Mouse (Mus musculus): ENCODE results near the gene Tnks2. TPM values are rescaled to one million over a fixed set of nuclear protein-coding genes. Genes with fewer than 3 reads are reported as not detected.

Tnks2 gene
- polyA plus RNA-seq, 1 experiment from 2014 or later: 99.6 TPM

- no peak overlapping the region for H3K4me3 ChIP-seq
- no peak overlapping the region for H3K27ac ChIP-seq
- H3K27me3 ChIP-seq: no peaks in the 10 kb centered on the region
- no peaks in the 10 kb centered on the region for H3K9me3 ChIP-seq (replicated peaks)
- no peaks in the 10 kb centered on the region for H3K4me1 ChIP-seq
- H3K4me2 ChIP-seq (replicated peaks): no peak overlapping the region
- WGBS: 96% methylated on average over 2 of the region's 2 CpGs
- ATAC-seq (ENCODE audit: low FRiP score): no peak
- peaks cover 75% of the 10 kb centered on the region for H3K36me3 ChIP-seq
- H3K9ac ChIP-seq: no peak overlapping the region
These were observed 40.6 kb downstream of the Tnks2 start for GRCm38 (mm10) chr19:36874651-36875050.

- no peaks in the 10 kb centered on the region for H3K27me3 ChIP-seq
- H3K4me3 ChIP-seq: no peak overlapping the region
- H3K27ac ChIP-seq: no peak overlapping the region
- peaks cover 83% of the 10 kb centered on the region for H3K36me3 ChIP-seq
- H3K9ac ChIP-seq: no peak overlapping the region
- ATAC-seq (ENCODE audit: low FRiP score): no peak
- no peak overlapping the region for H3K4me2 ChIP-seq (replicated peaks)
- H3K4me1 ChIP-seq: no peaks in the 10 kb centered on the region
- H3K9me3 ChIP-seq (replicated peaks): no peaks in the 10 kb centered on the region
These were observed 43.3 kb downstream of the Tnks2 start for GRCm38 (mm10) chr19:36877329-36877728.

- Histone ChIP-seq H3K4me2 (replicated peaks) (no peak overlapping the region), H3K9ac (no peak overlapping the region), H3K27me3 (no peaks in the 10 kb centered on the region), H3K9me3 (replicated peaks) (no peaks in the 10 kb centered on the region), H3K4me1 (no peaks in the 10 kb centered on the region), H3K27ac (no peak overlapping the region), H3K36me3 (peaks cover 85% of the 10 kb centered on the region), H3K4me3 (no peak overlapping the region)
- 84% methylated on average over 11 of the region's 11 CpGs for WGBS
- ATAC-seq (ENCODE audit: low FRiP score): no peak
These were observed 44.9 kb downstream of the Tnks2 start for GRCm38 (mm10) chr19:36878743-36879495.

GRCm38 (mm10) chr19:36883119-36883518 lies 49.1 kb downstream of the Tnks2 start:
- no peaks in the 10 kb centered on the region for H3K9me3 ChIP-seq (replicated peaks)
- 83% methylated on average over 6 of the region's 6 CpGs for WGBS
- no peaks in the 10 kb centered on the region for H3K4me1 ChIP-seq
- peaks cover 81% of the 10 kb centered on the region for H3K36me3 ChIP-seq
- H3K4me2 ChIP-seq (replicated peaks): no peak overlapping the region
- no peak overlapping the region for H3K27ac ChIP-seq
- H3K27me3 ChIP-seq: no peaks in the 10 kb centered on the region
- no peak overlapping the region for H3K4me3 ChIP-seq
- no peak for ATAC-seq (ENCODE audit: low FRiP score)
- H3K9ac ChIP-seq: no peak overlapping the region

GRCm38 (mm10) chr19:36886316-36886715 lies 52.3 kb downstream of the Tnks2 start:
- Histone ChIP-seq H3K9ac (no peak overlapping the region), H3K27me3 (no peaks in the 10 kb centered on the region), H3K36me3 (peaks cover 88% of the 10 kb centered on the region)

GRCm38 (mm10) chr19:36887706-36888105 lies 53.7 kb downstream of the Tnks2 start:
- ATAC-seq (ENCODE audit: low FRiP score): no peak
- no peak overlapping the region for H3K4me3 ChIP-seq
- WGBS: 47% methylated on average over 3 of the region's 3 CpGs
- no peak overlapping the region for H3K9ac ChIP-seq
- H3K36me3 ChIP-seq: peaks cover 87% of the 10 kb centered on the region
- no peak overlapping the region for H3K27ac ChIP-seq
- no peaks in the 10 kb centered on the region for H3K4me1 ChIP-seq
- H3K4me2 ChIP-seq (replicated peaks): no peak overlapping the region
- H3K27me3 ChIP-seq: no peaks in the 10 kb centered on the region
- no peaks in the 10 kb centered on the region for H3K9me3 ChIP-seq (replicated peaks)

More at GRCm38 (mm10) chr19:36886316-36886715, 52.3 kb downstream of the Tnks2 start:
- H3K27ac ChIP-seq: no peak overlapping the region
- H3K4me1 ChIP-seq: no peaks in the 10 kb centered on the region
- no peaks in the 10 kb centered on the region for H3K9me3 ChIP-seq (replicated peaks)
- 73% methylated on average over 2 of the region's 2 CpGs for WGBS
- no peak for ATAC-seq (ENCODE audit: low FRiP score)
- no peak overlapping the region for H3K4me2 ChIP-seq (replicated peaks)
- no peak overlapping the region for H3K4me3 ChIP-seq

GRCm38 (mm10) chr19:36891746-36892145 lies 57.7 kb downstream of the Tnks2 start:
- Histone ChIP-seq H3K36me3 (peaks cover 69% of the 10 kb centered on the region), H3K4me2 (replicated peaks) (no peak overlapping the region), H3K4me3 (no peak overlapping the region), H3K27me3 (no peaks in the 10 kb centered on the region), H3K27ac (no peak overlapping the region), H3K9me3 (replicated peaks) (no peaks in the 10 kb centered on the region), H3K9ac (no peak overlapping the region), H3K4me1 (peaks cover 9% of the 10 kb centered on the region)
- 97% methylated on average over 3 of the region's 3 CpGs for WGBS
- no peak for ATAC-seq (ENCODE audit: low FRiP score)

- H3K4me2 ChIP-seq (replicated peaks): peak overlapping the region; percentile 13; the same call in 1 of the 2 replicates
- 0 out of 2 replicates have a peak overlapping the region, but pooled peaks have one; percentile 18 for H3K9ac ChIP-seq
- no peaks in the 10 kb centered on the region for H3K9me3 ChIP-seq (replicated peaks)
- peak; percentile 93 for ATAC-seq (ENCODE audit: low FRiP score)
- no peaks in the 10 kb centered on the region for H3K27me3 ChIP-seq
- H3K36me3 ChIP-seq: peaks cover 23% of the 10 kb centered on the region
- no peak overlapping the region for H3K4me3 ChIP-seq
- peak overlapping the region; percentile 80 for H3K27ac ChIP-seq
- peaks cover 16% of the 10 kb centered on the region for H3K4me1 ChIP-seq
- 15% methylated on average over 10 of the region's 10 CpGs for WGBS
These were observed 62.9 kb downstream of the Tnks2 start for GRCm38 (mm10) chr19:36896791-36897569.

- Histone ChIP-seq H3K36me3 (peaks cover 17% of the 10 kb centered on the region), H3K9me3 (replicated peaks) (no peaks in the 10 kb centered on the region), H3K4me3 (no peak overlapping the region), H3K27ac (no peak overlapping the region; the same call in 1 of the 2 replicates), H3K4me2 (replicated peaks) (no peak overlapping the region), H3K4me1 (peaks cover 16% of the 10 kb centered on the region), H3K9ac (no peak overlapping the region), H3K27me3 (no peaks in the 10 kb centered on the region)
- no peak for ATAC-seq (ENCODE audit: low FRiP score)
- 44% methylated on average over 9 of the region's 9 CpGs for WGBS
These were observed 63.7 kb downstream of the Tnks2 start for GRCm38 (mm10) chr19:36897778-36898177.

GRCm38 (mm10) chr19:36903377-36903776 lies 69.3 kb downstream of the Tnks2 start:
- Histone ChIP-seq H3K9me3 (replicated peaks) (no peaks in the 10 kb centered on the region), H3K9ac (no peak overlapping the region), H3K36me3 (no peaks in the 10 kb centered on the region), H3K27me3 (no peaks in the 10 kb centered on the region), H3K4me1 (0 out of 2 replicates have a peak, but pooled peaks cover 6% of the 10 kb centered on the region), H3K27ac (peak overlapping the region; percentile 79; the same call in 1 of the 2 replicates), H3K4me3 (no peak overlapping the region), H3K4me2 (replicated peaks) (peak overlapping the region; percentile 60)
- no peak for ATAC-seq (ENCODE audit: low FRiP score)
- WGBS: 28% methylated on average over 7 of the region's 7 CpGs

GRCm38 (mm10) chr19:36904211-36905007 lies 70.4 kb downstream of the Tnks2 start:
- WGBS: 1% methylated on average over 41 of the region's 41 CpGs
- Histone ChIP-seq H3K27ac (peak overlapping the region; percentile 79), H3K4me3 (peak overlapping the region; percentile 48), H3K27me3 (no peaks in the 10 kb centered on the region), H3K4me1 (0 out of 2 replicates have a peak, but pooled peaks cover 6% of the 10 kb centered on the region), H3K9me3 (replicated peaks) (no peaks in the 10 kb centered on the region), H3K36me3 (no peaks in the 10 kb centered on the region), H3K9ac (peak overlapping the region; percentile 74), H3K4me2 (replicated peaks) (peak overlapping the region; percentile 60)
- ATAC-seq (ENCODE audit: low FRiP score): peak; percentile 95

GRCm38 (mm10) chr19:36909150-36909549 lies 75.1 kb downstream of the Tnks2 start:
- H3K9ac ChIP-seq: no peak overlapping the region
- H3K4me3 ChIP-seq: no peak overlapping the region
- ATAC-seq (ENCODE audit: low FRiP score): no peak
- H3K27me3 ChIP-seq: 0 out of 2 replicates have a peak, but pooled peaks cover 10% of the 10 kb centered on the region
- no peak overlapping the region for H3K4me2 ChIP-seq (replicated peaks)
- 81% methylated on average over 3 of the region's 3 CpGs for WGBS
- H3K4me1 ChIP-seq: peaks cover 7% of the 10 kb centered on the region; the same call in 1 of the 2 replicates
- H3K9me3 ChIP-seq (replicated peaks): no peaks in the 10 kb centered on the region
- no peak overlapping the region for H3K27ac ChIP-seq
- no peaks in the 10 kb centered on the region for H3K36me3 ChIP-seq
